Mouse (Mus musculus): ENCODE measurements at regions not wholly inside any gene's neighbourhood (a gene's known extent, or its start where the extent isn't known, plus 50 kb on each side); places are given as distances from the start of the nearest gene placed in this dataset.
A peak's percentile ranks its signal among the peaks of the same experiment; 100 is the strongest.

DNA sequence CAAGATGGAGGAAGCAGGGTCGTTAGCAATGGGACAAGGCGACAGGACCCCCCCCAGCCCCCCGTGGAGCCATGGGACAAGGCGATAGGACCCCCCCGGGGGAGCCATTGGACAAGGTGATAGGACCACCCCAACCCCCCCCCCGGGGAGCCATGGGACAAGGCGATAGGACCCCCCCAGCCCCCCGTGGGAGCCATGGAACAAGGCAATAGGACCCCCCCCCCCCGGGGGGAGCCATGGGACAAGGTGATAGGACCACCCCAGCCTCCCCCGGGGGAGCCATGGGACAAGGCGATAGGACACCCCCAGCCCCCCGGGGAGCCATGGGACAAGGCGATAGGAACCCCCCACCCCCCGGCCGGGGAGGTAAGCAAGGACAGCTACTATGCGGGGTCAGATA is 209.9 kb upstream of the Amigo2 start:
- Histone ChIP-seq H3K4me1 (ENCODE audit: control insufficient read depth, insufficient read depth, low read length) (no peaks in the 10 kb centered on the region), H3K36me3 (ENCODE audit: control insufficient read depth, insufficient read depth, low read length) (no peaks in the 10 kb centered on the region), H3K27me3 (replicated peaks; ENCODE audit: control insufficient read depth, insufficient read depth, low read length) (no peaks in the 10 kb centered on the region), H3K27ac (ENCODE audit: low read depth, low read length) (no peak overlapping the region), H3K9ac (ENCODE audit: low read length) (no peak overlapping the region), H3K4me2 (ENCODE audit: low read length) (no peak overlapping the region), H3K4me3 (ENCODE audit: low read depth, low read length) (no peak overlapping the region), H3K9me3 (replicated peaks; ENCODE audit: control insufficient read depth, low read length) (no peaks in the 10 kb centered on the region)
- DNase-seq (ENCODE audit: low spot score) (no peak), ATAC-seq (no peak)
- 91% methylated on average over 16 of the region's 16 CpGs for WGBS

DNA sequence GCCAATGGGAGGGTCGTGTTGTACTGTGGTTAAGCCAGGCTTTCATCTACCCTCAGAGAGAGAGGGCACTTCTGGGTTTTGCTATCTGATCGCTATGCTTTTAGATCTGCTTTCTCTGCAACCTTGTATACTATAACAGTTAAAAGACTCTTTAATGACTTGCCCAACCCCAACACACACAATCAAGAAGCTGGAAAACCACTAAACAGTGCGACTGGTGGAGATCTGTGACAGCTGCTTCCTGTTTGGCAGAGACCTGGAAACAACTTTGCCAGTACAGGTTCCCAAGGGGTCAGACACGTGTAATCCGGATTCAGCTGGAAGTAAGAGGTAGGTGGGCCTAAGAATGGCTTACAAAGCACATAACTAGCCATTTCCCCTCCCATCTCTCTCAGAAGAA is 208.6 kb upstream of the Amigo2 start:
- DNase-seq (ENCODE audit: low spot score) = no peak
- Histone ChIP-seq H3K9ac (ENCODE audit: low read length) (no peak overlapping the region), H3K4me3 (ENCODE audit: low read depth, low read length) (no peak overlapping the region), H3K4me2 (ENCODE audit: low read length) (no peak overlapping the region), H3K27ac (ENCODE audit: low read depth, low read length) (no peak overlapping the region), H3K9me3 (replicated peaks; ENCODE audit: control insufficient read depth, low read length) (no peaks in the 10 kb centered on the region), H3K27me3 (replicated peaks; ENCODE audit: control insufficient read depth, insufficient read depth, low read length) (no peaks in the 10 kb centered on the region), H3K36me3 (ENCODE audit: control insufficient read depth, insufficient read depth, low read length) (no peaks in the 10 kb centered on the region), H3K4me1 (ENCODE audit: control insufficient read depth, insufficient read depth, low read length) (no peaks in the 10 kb centered on the region)
- 73% methylated on average over 5 of the region's 5 CpGs for WGBS
- ATAC-seq = no peak

DNA sequence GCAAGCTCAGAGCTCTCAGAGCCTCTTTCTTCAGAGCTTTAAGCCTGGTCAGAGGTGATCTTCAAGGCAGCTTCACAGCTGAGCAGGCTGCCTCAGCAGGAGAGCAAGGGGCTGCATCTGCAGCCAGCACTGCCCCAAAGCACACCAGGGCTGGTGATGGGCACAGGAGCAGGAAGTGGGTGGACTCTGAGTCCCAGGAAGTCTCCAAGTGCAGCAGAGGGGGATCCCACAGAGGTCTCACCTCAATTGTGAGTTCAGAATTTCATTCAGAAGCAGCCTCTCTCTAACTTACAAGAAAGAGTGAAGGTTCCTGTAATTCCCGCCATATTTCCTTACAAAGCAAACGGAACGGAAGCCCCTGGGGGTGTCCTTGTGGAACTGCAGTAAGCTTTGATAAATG is 202.6 kb upstream of the Amigo2 start:
- Histone ChIP-seq H3K4me2 (ENCODE audit: low read length) (no peak overlapping the region), H3K9me3 (replicated peaks; ENCODE audit: control insufficient read depth, low read length) (no peaks in the 10 kb centered on the region), H3K27me3 (replicated peaks; ENCODE audit: control insufficient read depth, insufficient read depth, low read length) (no peaks in the 10 kb centered on the region), H3K27ac (ENCODE audit: low read depth, low read length) (no peak overlapping the region), H3K4me3 (ENCODE audit: low read depth, low read length) (no peak overlapping the region), H3K4me1 (ENCODE audit: control insufficient read depth, insufficient read depth, low read length) (no peaks in the 10 kb centered on the region), H3K36me3 (ENCODE audit: control insufficient read depth, insufficient read depth, low read length) (no peaks in the 10 kb centered on the region), H3K9ac (ENCODE audit: low read length) (no peak overlapping the region)
- WGBS = 82% methylated on average over 3 of the region's 3 CpGs
- no peak for ATAC-seq
- DNase-seq (ENCODE audit: low spot score) = no peak

DNA sequence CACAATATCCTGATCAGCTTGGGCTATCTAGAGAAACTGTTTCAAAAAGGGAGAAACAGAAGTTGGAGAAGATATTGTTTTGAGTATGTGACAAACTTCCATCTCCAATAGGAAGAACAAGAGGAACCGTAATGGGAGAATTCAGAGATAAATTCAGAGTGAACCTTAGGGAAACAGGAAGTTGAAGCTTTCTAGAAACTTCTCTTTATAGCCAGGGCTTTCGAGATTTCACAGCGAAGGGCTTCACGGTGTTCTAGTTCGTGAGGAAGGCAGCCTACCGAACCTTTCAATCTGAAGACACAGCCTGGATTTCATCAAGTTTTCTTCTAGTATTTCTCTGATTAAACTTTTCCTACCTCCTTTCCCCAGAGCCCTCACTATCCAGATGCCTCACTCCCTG is 201.9 kb upstream of the Amigo2 start:
- Histone ChIP-seq H3K4me2 (ENCODE audit: low read length) (no peak overlapping the region), H3K27ac (ENCODE audit: low read depth, low read length) (no peak overlapping the region), H3K4me1 (ENCODE audit: control insufficient read depth, insufficient read depth, low read length) (no peaks in the 10 kb centered on the region), H3K36me3 (ENCODE audit: control insufficient read depth, insufficient read depth, low read length) (no peaks in the 10 kb centered on the region), H3K9ac (ENCODE audit: low read length) (no peak overlapping the region), H3K27me3 (replicated peaks; ENCODE audit: control insufficient read depth, insufficient read depth, low read length) (no peaks in the 10 kb centered on the region), H3K9me3 (replicated peaks; ENCODE audit: control insufficient read depth, low read length) (no peaks in the 10 kb centered on the region), H3K4me3 (ENCODE audit: low read depth, low read length) (no peak overlapping the region)
- 98% methylated on average over 6 of the region's 6 CpGs for WGBS
- DNase-seq (ENCODE audit: low spot score) (no peak), ATAC-seq (no peak)

DNA sequence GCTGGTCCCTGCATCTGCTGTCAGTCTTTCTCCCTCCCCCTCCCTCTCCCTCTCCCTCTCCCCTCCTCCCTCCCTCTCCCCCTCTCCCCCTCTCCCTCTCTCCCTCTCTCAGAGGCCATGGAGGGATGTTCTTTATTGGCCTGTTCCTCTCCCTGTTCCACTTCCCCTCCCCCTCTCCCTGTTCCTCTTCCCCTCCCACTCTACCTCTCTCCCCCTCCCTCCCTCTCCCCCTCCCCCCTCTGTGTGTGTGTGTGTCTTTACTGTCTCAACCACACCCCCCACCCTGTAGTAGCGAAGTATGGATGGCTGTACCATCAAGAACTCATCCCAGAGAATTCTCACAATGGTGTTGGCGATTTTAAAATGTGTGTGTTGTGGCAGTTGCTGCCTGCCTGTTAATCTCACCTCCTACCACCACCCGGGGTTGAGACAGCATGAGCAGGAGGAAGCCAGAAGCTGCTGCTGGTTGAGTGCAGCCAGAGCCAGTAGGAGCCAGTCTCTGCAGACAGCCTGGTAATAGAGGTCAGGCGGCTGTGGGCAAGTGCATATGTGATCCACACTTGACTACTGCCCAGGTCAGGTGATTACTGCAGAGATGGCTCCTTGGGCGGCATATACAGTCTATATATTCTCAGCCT is 201.3 kb upstream of the Amigo2 start:
- H3K36me3 ChIP-seq (ENCODE audit: control insufficient read depth, insufficient read depth, low read length) = no peaks in the 10 kb centered on the region
- WGBS = 76% methylated on average over 5 of the region's 5 CpGs
- no peak overlapping the region for H3K4me3 ChIP-seq (ENCODE audit: low read depth, low read length)
- no peak for ATAC-seq
- H3K4me1 ChIP-seq (ENCODE audit: control insufficient read depth, insufficient read depth, low read length) = no peaks in the 10 kb centered on the region
- H3K4me2 ChIP-seq (ENCODE audit: low read length) = no peak overlapping the region
- H3K27ac ChIP-seq (ENCODE audit: low read depth, low read length) = no peak overlapping the region
- H3K27me3 ChIP-seq (replicated peaks; ENCODE audit: control insufficient read depth, insufficient read depth, low read length) = no peaks in the 10 kb centered on the region
- H3K9ac ChIP-seq (ENCODE audit: low read length) = no peak overlapping the region
- no peaks in the 10 kb centered on the region for H3K9me3 ChIP-seq (replicated peaks; ENCODE audit: control insufficient read depth, low read length)
- no peak for DNase-seq (ENCODE audit: low spot score)

DNA sequence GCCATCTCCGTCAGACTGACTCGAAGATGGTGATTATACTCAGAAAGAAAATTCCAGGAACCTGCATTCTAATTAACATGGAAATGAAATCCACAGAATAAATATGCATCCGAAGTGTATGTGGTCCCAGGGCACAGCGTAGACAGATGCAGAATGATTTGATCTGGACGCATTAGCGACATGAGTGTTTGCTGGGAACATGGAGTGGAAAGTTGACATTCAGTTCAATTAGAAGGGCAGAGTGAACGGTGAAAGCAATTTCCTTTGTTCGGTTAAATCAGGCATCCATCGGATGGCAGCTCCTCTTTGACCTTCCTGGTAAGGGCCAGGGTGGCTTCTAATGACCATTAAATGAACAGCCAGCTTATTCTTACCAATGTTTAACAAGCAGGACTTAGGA is 199.1 kb upstream of the Amigo2 start:
- DNase-seq (ENCODE audit: low spot score) = peak; percentile 17
- no peak overlapping the region for H3K27ac ChIP-seq (ENCODE audit: low read depth, low read length)
- no peaks in the 10 kb centered on the region for H3K4me1 ChIP-seq (ENCODE audit: control insufficient read depth, insufficient read depth, low read length)

DNA sequence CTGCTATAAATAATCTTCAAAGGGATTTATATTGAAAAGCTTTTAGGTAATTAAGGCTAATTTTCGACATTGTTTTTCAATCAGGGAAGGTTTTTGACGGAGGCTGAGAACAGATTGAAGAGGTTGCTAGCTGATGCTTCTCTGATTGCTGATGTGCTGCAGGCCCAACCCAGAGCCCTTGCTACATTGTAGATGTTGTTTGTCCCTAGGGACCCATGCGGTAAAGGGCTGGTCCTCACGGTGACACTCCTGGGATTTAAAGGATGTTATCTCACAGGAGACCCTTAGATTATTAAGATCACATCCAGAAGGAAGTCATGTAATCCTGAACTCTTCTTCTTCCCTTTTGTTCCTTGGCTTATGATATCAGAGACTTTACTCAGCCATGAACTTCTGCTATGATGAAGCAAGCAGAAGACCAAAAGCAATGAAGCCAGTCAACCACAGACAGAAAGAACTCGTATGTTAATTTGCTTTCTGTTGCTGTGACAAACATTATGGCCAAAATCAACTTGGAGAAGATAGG is 191.2 kb upstream of the Amigo2 start:
- DNase-seq (ENCODE audit: low spot score) (peak; percentile 19), ATAC-seq (no peak)
- Histone ChIP-seq H3K4me3 (ENCODE audit: low read depth, low read length) (no peak overlapping the region), H3K27ac (ENCODE audit: low read depth, low read length) (no peak overlapping the region), H3K4me2 (ENCODE audit: low read length) (no peak overlapping the region), H3K9ac (ENCODE audit: low read length) (no peak overlapping the region), H3K36me3 (ENCODE audit: control insufficient read depth, insufficient read depth, low read length) (no peaks in the 10 kb centered on the region), H3K9me3 (replicated peaks; ENCODE audit: control insufficient read depth, low read length) (no peaks in the 10 kb centered on the region), H3K4me1 (ENCODE audit: control insufficient read depth, insufficient read depth, low read length) (no peaks in the 10 kb centered on the region), H3K27me3 (replicated peaks; ENCODE audit: control insufficient read depth, insufficient read depth, low read length) (no peaks in the 10 kb centered on the region)
- WGBS = 84% methylated on average over 5 of the region's 5 CpGs

More for the DNA sequence above, 199.1 kb upstream of the Amigo2 start:
- Histone ChIP-seq H3K27me3 (replicated peaks; ENCODE audit: control insufficient read depth, insufficient read depth, low read length) (no peaks in the 10 kb centered on the region), H3K9ac (ENCODE audit: low read length) (no peak overlapping the region), H3K36me3 (ENCODE audit: control insufficient read depth, insufficient read depth, low read length) (no peaks in the 10 kb centered on the region), H3K9me3 (replicated peaks; ENCODE audit: control insufficient read depth, low read length) (no peaks in the 10 kb centered on the region), H3K4me2 (ENCODE audit: low read length) (no peak overlapping the region), H3K4me3 (ENCODE audit: low read depth, low read length) (no peak overlapping the region)
- WGBS = 58% methylated on average over 9 of the region's 9 CpGs
- ATAC-seq = no peak
